Mouse (Mus musculus) thymus, postnatal 25 days (tissue): ENCODE measurements at regions not wholly inside any gene's neighbourhood (a gene's known extent, or its start where the extent isn't known, plus 50 kb on each side); places are given as distances from the start of the nearest gene placed in this dataset.
"Not testable (repeated sequence)": the region's sequence is repeated elsewhere in the genome, so short reads cannot be mapped to it uniquely, and the experiment has no call there.

ENCODE experiments used
- DNase-seq: peaks from one replicate; pipeline ENCODE4 v3.0.0; 2022

DNA sequence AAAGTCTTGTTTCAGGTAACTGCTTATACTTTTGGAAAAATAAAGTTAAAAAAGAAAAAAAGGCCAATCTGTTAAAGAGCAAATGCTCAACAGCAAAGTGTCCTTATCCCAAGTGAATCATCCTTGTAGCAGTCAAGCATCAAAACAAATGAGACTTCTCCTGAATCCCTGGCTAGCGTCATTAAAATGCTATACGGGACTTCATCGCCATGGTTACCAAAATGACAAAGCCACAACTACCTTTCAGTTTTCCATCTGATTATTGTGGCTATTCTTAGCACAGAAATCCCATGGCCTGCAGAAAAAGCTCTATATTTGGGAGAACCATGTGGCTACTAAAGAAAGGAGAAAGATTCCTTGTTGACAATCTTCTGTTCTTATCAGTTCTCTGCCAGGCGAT lies 322.7 kb downstream of the Arl4a start:
- DNase-seq: no peak

GRCm38 (mm10) chr12:39714169-39714794 lies 323.5 kb downstream of the Arl4a start:
- no peak for DNase-seq

DNA sequence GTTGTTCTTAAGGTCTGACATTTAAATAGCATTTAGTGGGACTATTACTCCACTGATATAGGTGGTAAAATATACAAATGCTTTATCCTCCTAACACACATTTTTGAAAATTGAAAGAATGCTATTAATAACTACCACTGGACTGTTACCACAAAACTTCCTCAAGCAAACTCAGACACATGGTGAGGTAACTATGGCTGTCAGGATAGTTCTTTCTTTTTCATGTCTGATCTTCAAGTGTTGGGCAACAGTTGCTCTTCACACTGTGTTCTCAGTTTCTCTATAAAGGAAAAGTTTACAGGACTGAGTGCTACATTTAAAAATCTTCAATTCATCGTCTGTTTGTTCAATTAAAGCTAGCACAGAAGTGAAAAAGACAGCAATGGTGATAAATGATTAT lies 326.0 kb downstream of the Arl4a start:
- no peak for DNase-seq

- no peak for DNase-seq
Observed at GRCm38 (mm10) chr12:39709850-39710249, 328.0 kb downstream of the Arl4a start.

- no peak for DNase-seq
Observed at GRCm38 (mm10) chr12:39697182-39697581, 340.6 kb downstream of the Arl4a start.

- no peak for DNase-seq
Observed at GRCm38 (mm10) chr12:39695322-39695721, 342.5 kb downstream of the Arl4a start.

GRCm38 (mm10) chr12:39692043-39692442 lies 345.8 kb downstream of the Arl4a start:
- DNase-seq: no peak

DNA sequence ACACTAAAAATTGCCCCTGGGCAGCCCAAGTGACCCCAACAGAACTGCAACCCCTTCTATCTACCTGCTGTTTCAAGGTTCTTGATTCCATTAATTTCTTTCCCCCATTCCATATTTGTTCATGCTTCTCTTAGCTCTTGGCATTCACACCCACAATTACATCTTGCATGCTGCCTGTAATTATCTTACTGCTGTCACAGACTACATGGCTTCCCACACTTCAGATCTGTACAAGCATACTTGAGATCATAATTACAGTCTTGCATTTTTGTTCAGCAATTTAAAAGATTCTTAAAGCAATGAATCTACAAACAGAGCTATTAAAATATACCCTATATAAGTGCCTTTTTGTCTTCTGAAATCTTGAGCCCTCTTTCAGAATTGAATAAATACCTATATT lies 352.4 kb downstream of the Arl4a start:
- DNase-seq: no peak

- no peak for DNase-seq
Observed at GRCm38 (mm10) chr12:39682121-39682520, 355.7 kb downstream of the Arl4a start.

GRCm38 (mm10) chr12:39675608-39676007 lies 362.2 kb downstream of the Arl4a start:
- no peak for DNase-seq

DNA sequence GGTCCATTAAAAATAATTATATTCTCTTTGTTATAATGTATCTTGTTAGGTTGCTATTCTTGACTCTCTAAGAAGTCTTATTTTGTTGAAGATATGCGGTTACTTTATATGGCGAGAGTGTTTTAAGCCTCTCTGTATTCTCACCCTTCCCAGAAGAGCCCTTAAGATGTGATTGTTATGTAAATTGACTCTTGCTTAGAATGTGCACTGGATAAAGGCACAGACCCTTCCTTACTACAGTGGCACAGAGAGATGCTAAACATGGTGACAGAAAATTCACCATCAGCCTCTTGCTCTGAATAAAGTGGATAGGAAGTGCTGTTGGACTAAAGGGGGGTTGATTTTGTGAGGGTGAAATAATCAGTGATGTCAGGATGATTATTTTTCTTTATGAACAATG lies 370.1 kb downstream of the Arl4a start:
- DNase-seq: no peak

DNA sequence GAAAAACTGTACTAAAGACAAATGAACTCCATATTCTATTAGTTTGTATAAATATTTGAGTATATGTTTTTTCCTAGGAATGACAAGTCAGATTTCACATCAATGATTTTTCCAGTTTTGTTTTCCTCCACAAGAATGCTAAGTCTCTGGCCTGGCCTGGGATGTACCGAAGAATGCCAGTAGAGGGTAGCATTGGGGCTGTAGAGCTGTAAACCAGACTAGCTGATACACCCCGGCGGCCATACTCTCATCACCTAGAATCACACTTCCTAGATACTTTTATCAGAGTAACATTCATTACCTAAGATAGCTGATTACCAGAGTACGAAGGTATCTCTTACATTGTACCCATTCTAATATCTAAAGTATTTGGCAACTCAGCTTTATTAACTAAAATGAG lies 372.4 kb downstream of the Arl4a start:
- DNase-seq: peak; percentile 33

DNA sequence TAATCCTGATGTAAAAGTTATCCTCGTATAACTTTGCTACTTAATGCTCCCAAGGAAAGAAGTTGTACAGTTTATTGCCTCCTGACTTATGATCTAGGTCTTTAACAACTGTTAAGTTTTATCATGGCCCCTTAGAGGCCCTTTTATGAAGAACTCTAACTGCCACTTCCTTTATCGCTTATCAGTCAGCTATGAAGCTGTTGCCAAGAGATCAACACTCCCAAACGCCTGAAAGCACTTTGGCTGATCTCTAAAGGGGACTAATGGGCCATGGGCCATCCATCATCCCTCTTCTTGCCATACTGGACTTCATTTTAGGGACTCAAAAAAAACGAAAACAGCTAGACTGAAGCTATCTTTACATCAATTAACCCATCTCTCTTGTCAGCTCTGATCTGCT lies 377.4 kb downstream of the Arl4a start:
- DNase-seq: no peak

DNA sequence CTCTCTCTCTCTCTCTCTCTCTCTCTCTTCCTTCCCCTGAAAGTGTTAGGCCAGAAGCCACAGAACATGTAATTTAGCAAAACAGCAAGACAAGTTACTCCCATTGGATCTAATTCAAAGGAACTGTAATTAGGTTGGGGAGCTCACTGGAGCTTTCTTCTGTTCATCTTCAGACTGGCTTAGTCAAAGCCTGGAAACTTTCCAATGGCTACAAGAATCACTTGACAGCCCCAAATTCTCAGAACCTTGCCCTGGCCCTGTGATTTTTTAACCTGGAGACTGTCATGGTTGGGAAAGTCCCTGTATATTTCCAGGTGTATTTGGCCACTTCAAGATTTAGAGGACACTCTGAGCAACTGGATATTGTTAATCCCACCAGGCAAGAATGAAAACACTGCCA lies 381.2 kb downstream of the Arl4a start:
- DNase-seq: no peak

DNA sequence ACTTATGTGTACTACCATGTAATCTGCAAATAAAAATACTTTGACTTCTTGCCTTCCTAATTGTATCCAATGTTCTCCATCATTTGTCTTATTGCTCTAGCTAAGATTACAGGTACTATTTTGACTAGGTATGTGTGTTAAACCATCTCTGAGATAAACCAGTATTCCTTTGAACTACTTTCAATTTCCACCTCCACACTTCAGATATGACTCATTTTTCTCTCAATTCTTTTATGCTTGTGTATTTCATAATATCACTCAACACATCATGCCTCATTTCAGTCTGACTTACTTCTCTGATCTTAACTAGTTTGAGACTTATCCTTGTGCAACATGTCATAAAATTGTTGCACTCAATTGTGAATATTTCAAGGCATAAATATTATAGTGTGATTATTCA lies 388.9 kb downstream of the Arl4a start:
- DNase-seq: no peak

- DNase-seq: no peak
Observed at GRCm38 (mm10) chr12:39646556-39646955, 391.3 kb downstream of the Arl4a start.

GRCm38 (mm10) chr12:39645581-39645980 lies 392.2 kb downstream of the Arl4a start:
- no peak for DNase-seq

DNA sequence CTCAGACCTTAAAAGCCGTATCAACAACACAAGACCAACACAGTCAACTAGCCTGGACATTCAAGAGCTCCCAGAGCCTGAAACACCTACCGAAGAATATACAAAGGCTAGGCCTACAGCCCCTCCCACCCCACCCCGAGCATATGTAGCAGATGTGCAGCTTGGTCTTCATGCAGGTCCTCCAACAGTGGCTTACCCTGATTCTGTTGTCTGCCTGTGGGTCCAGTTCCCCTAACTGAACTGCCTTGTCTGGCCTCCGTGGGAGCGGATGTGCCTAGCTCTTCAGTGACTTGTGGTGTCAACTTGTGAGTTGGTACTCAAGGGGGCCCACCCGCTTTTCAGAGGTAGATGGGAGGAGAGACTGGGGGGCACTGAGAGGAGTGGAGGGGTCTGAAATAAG lies 398.6 kb downstream of the Arl4a start:
- DNase-seq: no peak

GRCm38 (mm10) chr12:39634337-39634736 lies 403.5 kb downstream of the Arl4a start:
- no peak for DNase-seq

DNA sequence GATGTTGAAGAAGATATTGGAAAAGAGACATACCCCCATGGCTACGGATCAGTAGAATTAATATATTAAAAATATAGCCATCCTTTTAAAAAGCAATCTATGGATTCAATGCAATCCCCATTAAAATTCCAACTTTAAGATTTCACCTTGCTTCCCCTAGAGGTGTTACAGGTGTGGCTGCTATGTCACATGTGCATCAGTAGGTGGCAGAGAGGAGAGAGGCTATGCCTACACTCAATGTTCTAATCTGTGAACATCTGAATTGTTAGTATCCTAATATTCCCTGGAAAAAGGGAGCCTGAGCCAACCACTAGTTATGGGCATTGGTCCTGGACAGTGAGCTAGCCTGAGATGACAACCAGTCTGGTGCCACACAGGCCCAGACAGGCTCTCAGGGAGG lies 416.6 kb downstream of the Arl4a start:
- no peak for DNase-seq

GRCm38 (mm10) chr12:39605289-39605688 lies 432.5 kb downstream of the Arl4a start:
- no peak for DNase-seq

- DNase-seq: no peak
Observed at GRCm38 (mm10) chr12:39604723-39605122, 433.1 kb downstream of the Arl4a start.

DNA sequence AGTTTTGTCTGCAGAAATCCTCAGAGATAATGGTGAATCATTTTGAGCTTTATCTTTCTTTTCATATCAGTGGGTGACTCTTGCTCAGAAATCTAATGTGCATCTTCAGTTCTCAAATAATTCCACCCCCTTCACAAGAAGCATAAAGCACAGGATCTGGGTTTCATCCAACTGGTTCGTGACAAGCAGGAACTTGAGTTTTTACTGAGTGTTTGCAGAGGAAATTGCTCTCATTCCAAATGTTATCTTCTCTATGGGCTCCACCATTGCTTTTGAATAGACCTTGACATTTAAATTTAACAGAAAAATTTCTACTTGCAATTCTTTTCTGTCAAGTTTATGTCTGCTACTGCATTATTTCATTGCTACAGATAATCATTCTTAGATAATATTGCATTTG lies 443.1 kb downstream of the Arl4a start:
- no peak for DNase-seq

- DNase-seq: not testable (repeated sequence)
Observed at GRCm38 (mm10) chr12:39593781-39594180, 444.0 kb downstream of the Arl4a start.

GRCm38 (mm10) chr12:39587204-39587909 lies 450.5 kb downstream of the Arl4a start:
- DNase-seq: no peak
